Mouse (Mus musculus) bone marrow macrophage, adult 2 months (primary cell): Measurements from ENCODE around the gene Prrx2. TPM values are rescaled to one million over a fixed set of nuclear protein-coding genes. Genes with fewer than 3 reads are reported as not detected.
A peak's percentile ranks its signal among the peaks of the same experiment; 100 is the strongest.

Experiments used
- H3K27ac ChIP-seq: 2 replicates; pipeline ENCODE4 v1.5.1; 2012; ENCODE audit warnings: low read depth, low read length; ENCODE audit not compliant: insufficient read depth
- H3K4me1 ChIP-seq: 2 replicates; pipeline ENCODE4 v1.6.1; 2012; ENCODE audit warnings: low read length; ENCODE audit not compliant: control insufficient read depth, insufficient read depth
- H3K4me3 ChIP-seq: 2 replicates; pipeline ENCODE4 v1.5.1; 2012; ENCODE audit warnings: mild to moderate bottlenecking, low read length, moderate library complexity; ENCODE audit not compliant: insufficient read depth
- CTCF ChIP-seq: IDR thresholded peaks from 2 replicates; pipeline ENCODE4 v1.5.1; 2012; ENCODE audit warnings: low read depth, mild to moderate bottlenecking, low read length, moderate library complexity
- POLR2A ChIP-seq: IDR thresholded peaks from 2 replicates; pipeline ENCODE4 v1.6.1; 2012; ENCODE audit warnings: mild to moderate bottlenecking, low read depth, low read length, borderline replicate concordance
- polyA plus RNA-seq: library from polyadenylated mRNA; stranded (reverse); fragments of >200 nt; gene quantifications from 2 replicates; pipeline ENCODE4 v1.2.4, GENCODE M21; 2012; ENCODE audit not compliant: missing spikeins, insufficient read depth, insufficient read length

Prrx2 gene
- polyA plus RNA-seq, 1 experiment: not detected

GRCm38 (mm10) chr2:30842615-30843014 is 7.8 kb downstream of the Prrx2 start:
- Histone ChIP-seq H3K27ac (no peak overlapping the region), H3K4me3 (no peak overlapping the region), H3K4me1 (no peaks in the 10 kb centered on the region)
- TF ChIP-seq POLR2A: no peak
- no peak for TF ChIP-seq CTCF

DNA sequence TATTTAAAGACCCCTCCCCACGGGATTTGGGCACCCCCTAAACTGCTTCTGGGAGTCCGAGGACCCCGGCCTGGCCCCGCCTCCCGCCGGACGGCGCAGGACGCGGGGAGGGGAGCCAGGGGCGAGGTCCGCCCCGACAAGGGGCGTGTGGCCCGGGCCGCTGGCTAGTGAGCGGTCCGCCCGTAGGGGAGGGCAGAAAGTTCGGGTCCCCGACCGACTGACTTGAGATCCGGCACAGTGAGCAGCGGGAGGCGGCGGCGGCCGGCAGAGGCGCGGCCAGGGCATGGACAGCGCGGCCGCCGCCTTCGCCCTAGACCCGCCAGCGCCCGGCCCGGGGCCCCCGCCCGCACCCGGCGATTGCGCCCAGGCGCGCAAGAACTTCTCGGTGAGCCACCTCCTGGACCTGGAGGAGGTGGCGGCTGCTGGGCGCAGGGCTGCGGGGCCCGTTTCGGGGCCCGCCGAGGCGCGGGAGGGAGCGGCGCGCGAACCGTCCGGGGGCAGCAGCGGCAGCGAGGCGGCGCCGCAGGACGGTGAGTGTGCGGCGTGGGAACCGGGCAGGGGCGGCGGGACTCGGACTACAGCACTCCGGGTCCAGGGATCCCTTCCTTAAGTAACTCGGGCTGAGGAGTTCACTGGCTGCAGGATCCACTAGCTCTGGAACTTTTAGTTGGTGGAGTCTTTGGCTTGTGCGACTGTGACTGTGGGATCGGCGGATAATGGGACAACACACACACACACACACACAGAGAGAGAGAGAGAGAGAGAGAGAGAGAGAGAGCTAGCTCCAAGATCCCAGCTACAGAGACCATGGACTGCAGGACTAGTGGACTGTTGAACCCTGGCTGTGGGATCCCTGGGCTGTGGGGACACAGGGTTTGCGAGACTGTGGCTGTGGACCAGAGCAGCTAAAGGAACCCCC is 10.6 kb downstream of the Prrx2 start:
- peak overlapping the region; percentile 36 for H3K4me3 ChIP-seq
- no peaks in the 10 kb centered on the region for H3K4me1 ChIP-seq
- TF ChIP-seq POLR2A (no peak), CTCF (no peak)
- H3K27ac ChIP-seq: no peak overlapping the region

DNA sequence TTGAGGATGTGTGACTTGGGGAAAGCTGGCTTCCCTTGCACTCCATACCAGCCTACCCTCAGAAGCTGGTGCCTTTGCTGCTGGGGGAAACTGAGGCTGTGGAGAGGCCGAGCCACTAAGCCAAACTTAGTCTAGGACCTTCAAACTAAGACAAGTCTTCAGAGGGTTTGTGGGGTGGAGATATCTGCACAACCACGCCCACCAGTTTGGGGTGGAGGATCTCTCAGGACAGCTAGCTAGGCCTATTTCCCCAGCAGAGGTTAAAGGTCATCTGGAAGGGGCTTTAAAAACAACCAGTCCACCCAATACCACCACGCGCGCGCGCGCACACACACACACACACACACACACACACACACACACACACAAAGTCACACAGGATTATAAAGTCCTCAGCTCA is 11.5 kb downstream of the Prrx2 start:
- TF ChIP-seq POLR2A (no peak), CTCF (no peak)

GRCm38 (mm10) chr2:30846723-30847122 is 12.0 kb downstream of the Prrx2 start:
- no peak for TF ChIP-seq POLR2A
- no peak for TF ChIP-seq CTCF
- H3K4me3 ChIP-seq: no peak overlapping the region
- H3K4me1 ChIP-seq: no peaks in the 10 kb centered on the region
- no peak overlapping the region for H3K27ac ChIP-seq

More for the DNA sequence above, 11.5 kb downstream of the Prrx2 start:
- Histone ChIP-seq H3K4me1 (no peaks in the 10 kb centered on the region), H3K27ac (no peak overlapping the region), H3K4me3 (no peak overlapping the region)

DNA sequence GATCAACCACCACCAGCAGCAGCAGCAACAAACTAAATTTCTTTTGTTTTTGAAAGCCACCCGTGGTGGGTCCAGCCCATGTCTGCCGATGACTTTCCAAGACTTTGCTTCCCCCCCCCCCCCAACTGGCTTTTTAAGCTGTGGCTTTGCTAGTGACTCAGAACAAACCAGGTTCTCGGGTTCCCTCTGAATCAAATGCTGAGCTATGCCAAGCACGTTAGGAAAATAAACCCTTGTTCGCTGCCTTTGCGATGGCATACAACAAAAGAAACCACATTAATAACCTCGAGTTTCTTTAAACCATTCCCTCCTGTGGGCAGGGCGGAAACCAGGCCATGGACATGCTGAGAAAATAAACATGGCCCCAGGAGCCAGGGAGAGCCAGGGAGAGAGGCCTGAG is 13.4 kb downstream of the Prrx2 start:
- Histone ChIP-seq H3K27ac (no peak overlapping the region), H3K4me3 (no peak overlapping the region), H3K4me1 (no peaks in the 10 kb centered on the region)
- TF ChIP-seq CTCF (no peak), POLR2A (no peak)

DNA sequence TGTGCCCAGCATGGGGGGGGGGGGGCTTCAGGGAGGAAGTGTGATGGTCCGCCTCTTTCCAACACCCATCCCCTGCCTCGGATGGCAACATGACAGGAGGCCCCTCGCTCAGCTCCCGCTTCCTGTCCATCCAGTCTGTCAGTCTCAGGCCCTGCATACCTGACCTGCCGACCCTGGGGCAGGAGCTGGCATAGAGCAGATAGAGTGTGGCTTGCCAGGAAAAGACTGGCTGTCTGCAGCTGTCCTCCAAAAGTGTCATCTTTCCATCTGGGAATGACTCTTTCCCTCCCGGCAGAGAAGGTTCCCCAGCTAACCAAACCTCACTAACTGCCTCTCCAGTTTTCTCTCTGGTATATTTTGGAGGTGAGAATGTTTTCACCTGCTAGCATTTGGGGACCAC is 15.8 kb downstream of the Prrx2 start:
- Histone ChIP-seq H3K4me3 (no peak overlapping the region), H3K4me1 (no peaks in the 10 kb centered on the region), H3K27ac (no peak overlapping the region)
- no peak for TF ChIP-seq CTCF

- H3K27ac ChIP-seq: no peak overlapping the region
- no peak for TF ChIP-seq POLR2A
- TF ChIP-seq CTCF: no peak
- H3K4me3 ChIP-seq: no peak overlapping the region
- H3K4me1 ChIP-seq: no peaks in the 10 kb centered on the region
These were observed 18.1 kb downstream of the Prrx2 start for GRCm38 (mm10) chr2:30852771-30853313.

GRCm38 (mm10) chr2:30857076-30857475 is 22.3 kb downstream of the Prrx2 start:
- TF ChIP-seq CTCF: no peak
- TF ChIP-seq POLR2A: no peak
- H3K4me1 ChIP-seq: no peaks in the 10 kb centered on the region
- no peak overlapping the region for H3K4me3 ChIP-seq
- H3K27ac ChIP-seq: no peak overlapping the region

DNA sequence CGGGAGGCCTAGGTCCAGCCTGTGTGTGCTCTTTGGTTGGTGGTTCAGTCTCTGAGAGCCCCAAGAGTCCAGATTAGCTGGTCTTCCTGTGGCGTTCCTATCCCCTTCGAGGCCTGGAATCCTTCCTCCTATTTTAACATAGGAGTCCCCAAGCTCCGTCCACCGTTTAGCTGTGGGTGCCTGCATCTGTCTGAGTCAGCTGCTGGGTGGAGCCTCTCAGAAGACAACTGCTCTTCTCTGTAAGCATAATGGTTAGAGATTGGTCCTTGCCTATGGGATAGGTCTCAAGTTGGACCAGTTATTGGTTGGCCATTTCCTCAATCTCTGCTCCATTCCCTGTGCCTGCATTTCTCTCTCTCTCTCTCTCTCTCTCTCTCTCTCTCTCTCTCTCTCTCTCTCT is 25.0 kb downstream of the Prrx2 start:
- no peak overlapping the region for H3K4me3 ChIP-seq
- TF ChIP-seq CTCF (no peak), POLR2A (no peak)
- H3K4me1 ChIP-seq: no peaks in the 10 kb centered on the region
- H3K27ac ChIP-seq: no peak overlapping the region

- Histone ChIP-seq H3K27ac (no peak overlapping the region), H3K4me3 (no peak overlapping the region), H3K4me1 (no peaks in the 10 kb centered on the region)
- TF ChIP-seq CTCF: no peak
- TF ChIP-seq POLR2A: no peak
These were observed 27.3 kb downstream of the Prrx2 start for GRCm38 (mm10) chr2:30862081-30862480.

- TF ChIP-seq CTCF: no peak
- TF ChIP-seq POLR2A: no peak
- Histone ChIP-seq H3K27ac (no peak overlapping the region), H3K4me1 (no peaks in the 10 kb centered on the region), H3K4me3 (no peak overlapping the region)
These were observed 28.8 kb downstream of the Prrx2 start for GRCm38 (mm10) chr2:30863574-30863973.
